ENCODE assay signal across 23 mouse cellular contexts in genomic region chr14:24957392-24957791, GRCm38 (mm10).
DNase-seq lines count a peak whose midpoint lies in the region; ATAC-seq and TF ChIP-seq lines count a peak whose summit lies in the region.
"Had no signal": no experiment of that assay in that cellular context is flagged by ENCODE, and none has a peak within 500 bp of the region (broad histone marks: within the 10 kb centered on the region; RNA-seq: fewer than 3 reads in every experiment).

No protein-coding gene starts in this region.

- no peak overlapping the region for H3K4me3 ChIP-seq in cerebellum, adult 2 months (replicated peaks; ENCODE audit: insufficient read depth, low read depth, low read length)
- no peak overlapping the region for H3K4me3 ChIP-seq in hindbrain, embryonic 13.5 days
- H3K4me3 ChIP-seq in hindbrain, postnatal 0 days (ENCODE audit: low read length): no peak overlapping the region
- H3K4me3 ChIP-seq: embryonic facial prominence, embryonic 12.5 days; embryonic facial prominence, embryonic 15.5 days; heart, embryonic 13.5 days; hindbrain, embryonic 15.5 days; intestine, embryonic 15.5 days had no signal

- H3K4me1 ChIP-seq in cerebellum, adult 2 months (ENCODE audit: control insufficient read depth, insufficient read depth, low read length): peaks cover 46% of the 10 kb centered on the region
- peaks cover 15% of the 10 kb centered on the region for H3K4me1 ChIP-seq in hindbrain, embryonic 13.5 days (replicated peaks)
- H3K4me1 ChIP-seq in hindbrain, postnatal 0 days (ENCODE audit: insufficient read depth, low read length): peaks cover 8% of the 10 kb centered on the region; the same call in 1 of the 2 replicates
- H3K4me1 ChIP-seq: intestine, embryonic 15.5 days had no signal

- TF ChIP-seq CTCF in cerebellum, adult 2 months (IDR thresholded peaks at IDR 0.05; ENCODE audit: borderline replicate concordance, insufficient read depth, low read depth, low read length): no peak
- TF ChIP-seq CTCF in hindbrain, postnatal 0 days (IDR thresholded peaks at IDR 0.05; ENCODE audit: low read depth): no peak

- no peaks in the 10 kb centered on the region for H3K36me3 ChIP-seq in hindbrain, embryonic 13.5 days
- no peaks in the 10 kb centered on the region for H3K36me3 ChIP-seq in hindbrain, postnatal 0 days (ENCODE audit: insufficient read depth, low read length)
- H3K36me3 ChIP-seq: embryonic facial prominence, embryonic 12.5 days; embryonic facial prominence, embryonic 15.5 days; G1E; heart, embryonic 13.5 days; hindbrain, embryonic 15.5 days; intestine, embryonic 15.5 days had no signal

- H3K4me2 ChIP-seq in hindbrain, embryonic 13.5 days: no peak overlapping the region
- H3K4me2 ChIP-seq in hindbrain, postnatal 0 days (ENCODE audit: low read depth, low read length): no peak overlapping the region
- H3K4me2 ChIP-seq: embryonic facial prominence, embryonic 12.5 days; embryonic facial prominence, embryonic 15.5 days; heart, embryonic 13.5 days; hindbrain, embryonic 15.5 days; intestine, embryonic 15.5 days had no signal

- 0 out of 2 replicates have a peak overlapping the region, but pooled peaks have one; percentile 43 for H3K9ac ChIP-seq in hindbrain, embryonic 13.5 days
- H3K9ac ChIP-seq in hindbrain, postnatal 0 days (replicated peaks; ENCODE audit: low read length): no peak overlapping the region
- H3K9ac ChIP-seq: embryonic facial prominence, embryonic 12.5 days; embryonic facial prominence, embryonic 15.5 days; forebrain, postnatal 0 days; heart, embryonic 13.5 days; hindbrain, embryonic 15.5 days; intestine, embryonic 15.5 days had no signal

- intact Hi-C loops in gastrocnemius, postnatal 14 days (cut with DNase I; ENCODE audit: low total_unique reads): no loop called here

- no peaks in the 10 kb centered on the region for H3K27me3 ChIP-seq in cerebellum, adult 2 months (ENCODE audit: control insufficient read depth, insufficient read depth, low read length)
- no peaks in the 10 kb centered on the region for H3K27me3 ChIP-seq in hindbrain, embryonic 13.5 days
- H3K27me3 ChIP-seq in hindbrain, postnatal 0 days (ENCODE audit: insufficient read depth, low read length): no peaks in the 10 kb centered on the region
- H3K27me3 ChIP-seq: embryonic facial prominence, embryonic 12.5 days; embryonic facial prominence, embryonic 15.5 days; heart, embryonic 13.5 days; hindbrain, embryonic 15.5 days; intestine, embryonic 15.5 days had no signal

- WGBS in cerebellum, adult 2 months: 89% methylated on average over 4 of the region's 4 CpGs
- WGBS in hindbrain, embryonic 13.5 days: 93% methylated on average over 4 of the region's 4 CpGs
- WGBS in hindbrain, postnatal 0 days: 95% methylated on average over 4 of the region's 4 CpGs

- no peak for ATAC-seq in cerebellum, adult (ENCODE audit: insufficient number of reproducible peaks, low FRiP score, low TSS enrichment)
- no peak for ATAC-seq in hindbrain, embryonic 13.5 days (ENCODE audit: low FRiP score)
- ATAC-seq in hindbrain, postnatal 0 days: no peak
- peak; percentile 63; the same call in 1 of the 2 replicates for ATAC-seq in common myeloid progenitor, adult 5-6 weeks (replicated peaks; ENCODE audit: low read depth, poor library complexity, severe bottlenecking)
- ATAC-seq in megakaryocyte progenitor cell, adult 5-6 weeks (replicated peaks; ENCODE audit: poor library complexity): peak; percentile 23; the same call in 1 of the 2 replicates
- ATAC-seq: forebrain, embryonic 14.5 days; forebrain, postnatal 0 days; intestine, embryonic 15.5 days; Patski had no signal

- no peak for TF ChIP-seq POLR2A in cerebellum, adult 2 months (IDR thresholded peaks at IDR 0.05; ENCODE audit: borderline replicate concordance, insufficient read depth, low read length)

- no peaks in the 10 kb centered on the region for H3K9me3 ChIP-seq in hindbrain, embryonic 13.5 days
- H3K9me3 ChIP-seq in hindbrain, postnatal 0 days (ENCODE audit: low read length): no peaks in the 10 kb centered on the region
- H3K9me3 ChIP-seq: embryonic facial prominence, embryonic 12.5 days; embryonic facial prominence, embryonic 15.5 days; heart, embryonic 13.5 days; hindbrain, embryonic 15.5 days; intestine, embryonic 15.5 days had no signal

- H3K27ac ChIP-seq in cerebellum, adult 2 months (ENCODE audit: insufficient read depth, low read length): peak overlapping the region; percentile 66; the same call in 1 of the 2 replicates
- H3K27ac ChIP-seq in hindbrain, embryonic 13.5 days: no peak overlapping the region
- H3K27ac ChIP-seq in hindbrain, postnatal 0 days: no peak overlapping the region
- H3K27ac ChIP-seq: embryonic facial prominence, embryonic 12.5 days; embryonic facial prominence, embryonic 15.5 days; heart, embryonic 13.5 days; intestine, embryonic 15.5 days had no signal

- DNase-seq in cerebellum, adult 2 months: peak in 1 of 2 experiments; percentile 23
- DNase-seq in hindbrain, postnatal 0 days (ENCODE audit: low spot score): no peak
- no peak for DNase-seq in gastrocnemius, postnatal 14 days
- DNase-seq: adrenal gland, postnatal 10 days; B cell, adult 2 months; forebrain, postnatal 0 days; gastrocnemius, postnatal 36 days; heart, adult 18-20 months; heart, postnatal 14 days; heart, postnatal 4 days; kidney, adult 11 months had no signal

Comparison
In these comparisons a context has a peak if more than half of its experiments do, and no peak if none do; other contexts are left out.
1. ATAC-seq: peak in common myeloid progenitor, adult 5-6 weeks (single experiment) and megakaryocyte progenitor cell, adult 5-6 weeks (single experiment); none in cerebellum, adult (single experiment), hindbrain, embryonic 13.5 days (single experiment) and hindbrain, postnatal 0 days (single experiment).